Mouse (Mus musculus) ovary, postnatal 14 days (tissue): ENCODE measurements at regions not wholly inside any gene's neighbourhood (a gene's known extent, or its start where the extent isn't known, plus 50 kb on each side); places are given as distances from the start of the nearest gene placed in this dataset.
"Not testable (repeated sequence)": the region's sequence is repeated elsewhere in the genome, so short reads cannot be mapped to it uniquely, and the experiment has no call there.

ENCODE experiments used
- DNase-seq: peaks from one replicate; pipeline ENCODE4 v3.0.0; 2022; ENCODE audit warnings: low spot score

DNA sequence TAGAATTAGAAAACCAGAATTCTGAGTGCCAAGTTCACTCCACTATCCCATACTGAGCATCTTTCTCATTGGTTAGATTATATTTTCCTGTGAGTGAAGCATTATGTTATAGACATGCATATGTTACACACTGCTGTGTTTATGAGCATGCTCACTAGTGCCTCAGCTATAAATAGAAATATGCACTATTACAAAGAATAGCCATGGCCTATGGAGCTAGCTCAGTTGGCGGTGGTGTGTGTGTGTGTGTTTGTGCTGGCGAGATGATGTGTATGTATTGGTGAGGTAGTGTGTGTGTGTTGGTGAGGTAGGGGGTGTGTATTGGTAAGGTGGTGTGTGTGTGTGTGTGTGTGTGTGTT is 106.2 kb downstream of the Sec31a start:
- no peak for DNase-seq

DNA sequence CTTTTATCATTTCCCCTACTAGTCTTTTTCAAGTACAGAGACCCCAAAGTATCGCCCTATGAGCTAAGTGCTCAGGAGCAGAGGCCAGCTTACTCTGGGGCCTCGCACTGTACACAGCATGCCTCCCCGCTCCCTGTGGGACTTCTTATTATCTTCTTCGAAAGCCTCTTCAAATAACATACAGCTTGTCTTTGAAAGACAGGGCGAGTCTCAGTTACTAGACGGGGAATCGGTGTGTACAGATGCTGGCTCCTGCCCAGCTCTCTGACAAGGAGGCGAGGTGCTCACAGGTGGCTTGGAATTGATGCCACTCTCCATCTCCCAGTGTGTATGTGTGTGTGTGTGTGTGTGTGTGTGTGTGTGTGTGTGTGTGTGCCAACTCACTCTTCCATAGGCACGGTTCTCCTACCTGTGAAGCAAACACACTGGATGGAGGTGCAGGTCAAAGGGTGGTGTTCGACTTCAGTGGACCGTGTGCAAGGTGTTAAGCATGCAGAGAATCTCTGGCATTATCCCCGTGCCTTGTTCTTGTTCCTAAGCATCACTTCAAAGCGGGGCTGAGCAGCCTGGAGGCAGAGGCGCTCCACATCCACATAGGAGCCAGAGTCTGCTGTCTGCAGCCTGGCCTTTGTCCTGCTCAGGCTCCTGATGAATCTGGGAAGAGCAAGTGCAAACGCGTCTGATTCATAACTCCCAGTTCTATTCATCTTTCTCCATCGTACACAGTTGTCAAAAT is 106.8 kb downstream of the Sec31a start:
- no peak for DNase-seq

GRCm38 (mm10) chr5:100304403-100304802 is 111.6 kb downstream of the Sec31a start:
- no peak for DNase-seq

DNA sequence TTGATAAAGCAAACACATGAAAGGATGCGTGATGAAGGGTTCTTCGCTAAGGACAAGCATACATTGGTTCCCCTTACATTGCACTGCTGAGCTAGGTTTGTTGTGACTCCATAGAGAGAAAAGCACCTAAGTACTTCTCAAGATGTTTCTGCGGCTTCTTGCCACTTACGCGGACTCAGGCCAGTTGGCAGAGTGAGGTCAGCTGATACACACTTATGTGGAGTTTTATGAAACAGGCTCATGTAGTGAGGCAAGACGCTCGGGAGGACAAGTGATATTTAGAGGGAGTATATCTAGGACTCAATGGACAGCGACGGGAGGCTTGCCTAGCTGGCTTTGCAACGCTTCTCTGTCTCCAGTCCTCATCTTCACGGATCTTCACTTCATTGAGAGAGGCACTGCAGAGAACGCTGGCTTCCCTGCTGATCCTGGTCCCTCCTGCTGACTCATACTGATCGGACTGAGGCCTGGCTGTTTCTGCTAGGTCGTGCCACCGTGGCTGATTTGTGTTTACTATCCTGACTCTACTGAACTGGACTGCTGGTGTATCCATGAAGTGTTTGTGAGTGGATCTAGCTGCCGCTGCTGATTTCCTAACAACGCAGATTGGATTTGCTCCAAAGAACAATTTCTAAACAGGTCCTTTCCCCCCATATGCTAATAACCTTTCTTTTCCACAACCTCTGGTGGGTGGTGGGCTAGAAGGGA is 113.8 kb downstream of the Sec31a start:
- DNase-seq: no peak

DNA sequence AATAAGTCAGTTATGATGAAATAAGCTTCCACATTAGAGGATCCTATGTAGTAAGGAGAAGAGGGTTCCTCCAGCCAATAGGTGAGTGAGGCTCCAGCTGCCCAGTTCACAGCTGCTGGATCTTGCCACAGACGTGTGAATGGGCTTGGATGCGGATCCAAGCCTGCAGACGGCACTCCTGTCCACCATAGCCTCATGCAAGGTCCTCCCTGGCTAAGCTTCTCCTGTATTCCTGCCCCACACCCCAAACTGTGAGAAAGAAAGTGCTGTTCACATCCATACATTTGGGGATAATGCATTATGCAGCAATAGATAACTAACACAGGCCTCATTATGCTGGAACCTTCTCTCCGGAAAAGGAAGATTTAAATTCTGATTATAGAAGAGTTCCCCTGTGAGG is 116.9 kb downstream of the Sec31a start:
- DNase-seq: no peak

DNA sequence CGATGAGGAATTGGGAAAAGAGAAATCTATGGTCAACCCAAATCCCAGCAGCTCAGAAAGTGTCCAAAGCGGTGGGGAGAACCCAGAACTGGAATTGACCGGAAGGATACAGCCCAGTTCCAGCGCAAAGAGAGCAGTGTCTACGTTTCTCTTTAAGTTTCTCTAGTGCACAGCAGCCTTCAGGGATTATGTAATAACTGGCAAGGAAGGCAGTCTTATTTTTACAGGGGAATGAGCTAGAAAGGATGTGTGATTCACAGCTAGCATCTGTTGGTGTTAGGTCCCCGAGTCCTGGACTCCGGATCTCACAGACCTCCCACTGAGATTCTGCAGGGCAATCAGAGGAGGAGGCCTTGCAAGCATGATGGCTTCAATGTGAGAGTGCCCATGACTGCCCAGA is 121.8 kb downstream of the Sec31a start:
- no peak for DNase-seq

- DNase-seq: no peak
These were observed 120.6 kb upstream of the Tmem150c start for GRCm38 (mm10) chr5:100280215-100280614.

DNA sequence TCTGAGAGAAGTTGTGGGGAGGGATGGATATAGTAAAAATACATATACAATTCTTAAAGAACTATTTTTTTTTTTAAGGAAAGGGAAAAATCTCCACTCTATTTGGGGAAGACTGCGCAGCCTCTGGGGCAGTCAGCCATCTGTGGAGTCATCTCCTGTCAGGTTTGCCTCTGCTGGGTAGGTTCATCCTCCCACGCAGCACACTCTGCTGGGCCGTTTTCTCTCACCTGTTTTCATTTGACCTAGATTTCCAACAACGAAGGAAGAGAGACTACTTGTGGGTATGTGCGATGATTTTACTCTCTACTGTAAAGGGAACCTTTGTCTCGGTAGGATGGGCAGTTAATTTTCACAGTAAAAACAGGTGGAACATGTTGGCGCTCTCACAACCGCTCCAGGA is 119.9 kb upstream of the Tmem150c start:
- DNase-seq: no peak

GRCm38 (mm10) chr5:100274674-100275073 is 115.1 kb upstream of the Tmem150c start:
- DNase-seq: no peak

DNA sequence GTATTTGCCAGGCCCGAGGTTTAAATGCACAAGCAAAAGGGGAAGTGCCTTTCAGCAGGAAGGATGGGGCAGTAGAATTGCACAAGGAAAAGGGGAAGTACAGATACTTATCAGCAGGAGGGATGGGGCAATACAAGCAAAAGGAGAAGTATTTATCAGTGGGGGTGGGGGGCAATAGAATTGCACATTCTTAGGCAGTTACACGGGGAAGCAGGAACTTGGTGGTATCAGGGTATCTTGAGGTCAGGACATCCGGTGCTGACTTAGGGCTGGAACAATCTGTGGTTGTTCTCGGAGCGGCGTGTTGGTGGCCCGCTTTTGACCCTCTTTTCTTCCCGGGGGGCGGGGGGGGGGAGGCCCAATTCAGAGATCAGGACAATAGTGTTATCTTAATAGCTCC is 112.4 kb upstream of the Tmem150c start:
- not testable (repeated sequence) for DNase-seq

DNA sequence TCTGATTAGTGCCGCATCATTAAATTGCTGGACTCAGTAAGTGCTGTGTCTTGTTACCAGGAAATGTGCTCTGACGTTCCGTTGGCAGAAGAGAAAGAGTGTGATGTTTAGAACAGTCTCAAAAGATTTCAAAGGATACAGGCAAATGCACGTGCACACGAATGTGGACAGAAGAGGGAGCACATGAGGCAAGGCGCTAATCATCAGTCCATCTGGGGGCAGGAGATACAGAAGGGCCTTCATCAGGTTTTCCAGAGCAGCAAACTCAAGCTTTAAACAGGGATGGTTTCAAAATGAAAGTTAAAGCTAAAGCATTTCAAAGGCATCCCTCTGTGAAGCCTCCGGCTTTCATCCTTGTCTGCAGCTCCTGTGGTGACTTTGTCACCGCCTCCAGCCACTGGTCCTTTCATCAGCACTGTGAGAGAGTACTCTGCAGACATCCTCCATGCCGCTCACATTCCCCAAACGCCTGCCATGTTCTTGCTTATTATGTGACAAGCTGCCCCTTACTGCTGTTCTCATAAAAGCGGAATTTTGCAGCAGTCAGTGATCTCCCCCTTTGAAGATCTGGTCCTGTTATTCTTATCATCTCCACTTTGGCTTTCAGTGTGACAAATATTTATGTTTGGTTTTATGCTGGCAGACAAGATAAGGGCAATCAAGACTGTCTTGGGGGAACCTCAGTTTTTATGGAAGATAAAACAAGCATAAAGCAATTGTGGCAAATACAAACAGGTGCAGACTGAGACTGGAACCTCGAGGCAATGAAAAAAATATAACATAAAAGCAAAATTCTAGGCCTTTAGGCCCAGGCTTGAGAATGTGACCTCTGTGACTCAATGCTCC is 111.5 kb upstream of the Tmem150c start:
- DNase-seq: no peak

GRCm38 (mm10) chr5:100268111-100268878 is 108.7 kb upstream of the Tmem150c start:
- DNase-seq: no peak

DNA sequence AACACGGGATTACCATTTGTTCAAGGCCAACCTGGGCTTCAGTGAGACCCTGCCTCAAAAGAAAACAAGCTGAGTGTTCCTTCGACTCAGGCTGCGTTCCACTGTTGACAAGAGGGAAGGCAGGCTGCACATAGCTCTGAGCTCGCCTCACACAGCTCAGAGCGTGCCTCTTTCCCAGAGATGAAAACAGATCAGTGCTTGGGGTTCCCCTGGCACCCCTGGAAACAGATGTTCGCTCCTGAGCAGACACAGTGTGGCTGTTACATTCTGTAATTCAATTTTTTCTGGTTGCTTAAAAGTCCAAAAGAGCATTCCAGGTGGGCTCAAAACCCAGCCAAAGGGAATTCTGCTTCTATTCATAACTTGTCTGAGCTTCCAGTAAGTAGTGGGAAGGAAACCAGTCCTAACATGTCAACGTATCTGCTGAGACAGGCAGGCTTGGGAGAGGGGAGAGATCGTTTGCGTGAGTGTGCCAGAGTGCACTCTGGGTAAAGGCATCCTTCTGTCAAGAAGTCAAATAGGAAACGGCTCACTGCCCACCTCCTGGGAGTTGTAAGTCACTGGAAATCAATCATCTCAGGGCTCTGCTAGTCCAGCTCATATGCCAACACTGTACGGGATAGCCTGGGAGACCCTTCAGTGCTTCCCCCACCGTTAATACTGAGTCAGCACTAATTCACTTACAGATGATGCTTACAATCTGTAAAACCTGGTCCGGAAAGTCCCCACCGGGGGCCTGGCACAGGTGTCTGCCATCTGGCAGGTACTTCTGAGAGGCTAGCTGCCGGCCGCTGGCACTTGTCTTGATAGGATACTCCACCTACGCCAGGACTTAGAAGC is 107.3 kb upstream of the Tmem150c start:
- no peak for DNase-seq

DNA sequence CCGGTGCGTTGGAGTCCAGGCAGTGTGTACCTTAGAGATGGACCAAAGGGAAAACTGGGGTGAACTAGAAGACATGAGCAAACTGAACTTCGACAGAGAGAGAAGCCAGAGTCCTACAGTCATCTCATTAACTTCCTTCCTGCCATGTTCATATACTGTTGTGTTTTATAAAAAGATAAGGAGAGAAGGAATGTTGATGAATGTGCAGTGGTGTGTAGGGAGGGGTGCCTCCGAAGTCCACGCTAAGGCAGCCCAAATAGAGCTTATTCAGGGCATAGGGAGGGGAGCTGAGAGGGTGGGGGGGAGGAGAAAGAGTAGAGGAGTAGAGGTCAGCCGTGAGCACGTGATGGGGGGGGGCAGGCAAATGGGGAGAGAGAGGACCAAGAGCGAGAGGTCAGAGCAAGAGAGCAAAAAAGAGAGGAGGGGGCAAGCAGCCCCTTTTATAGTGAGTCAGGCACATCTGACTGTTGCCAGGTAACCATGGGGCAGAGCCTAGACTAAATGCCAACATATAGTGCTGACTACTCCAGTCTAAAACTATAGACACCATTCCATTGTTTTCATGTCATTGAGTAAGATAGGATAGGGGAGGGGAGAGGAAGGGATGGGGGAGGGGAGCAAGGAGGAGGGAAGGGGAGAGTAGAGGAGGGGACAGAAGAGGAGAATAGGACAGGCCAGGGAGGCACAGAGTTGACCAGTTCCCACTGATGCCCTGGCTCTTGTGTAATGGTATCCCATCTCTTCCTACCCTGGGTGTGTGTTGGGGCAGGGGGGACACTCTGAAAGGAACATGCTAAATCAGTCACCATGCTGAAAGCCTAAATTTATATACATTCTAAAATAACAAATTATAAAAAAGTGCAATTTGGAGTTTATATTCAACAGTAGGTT is 100.4 kb upstream of the Tmem150c start:
- no peak for DNase-seq

DNA sequence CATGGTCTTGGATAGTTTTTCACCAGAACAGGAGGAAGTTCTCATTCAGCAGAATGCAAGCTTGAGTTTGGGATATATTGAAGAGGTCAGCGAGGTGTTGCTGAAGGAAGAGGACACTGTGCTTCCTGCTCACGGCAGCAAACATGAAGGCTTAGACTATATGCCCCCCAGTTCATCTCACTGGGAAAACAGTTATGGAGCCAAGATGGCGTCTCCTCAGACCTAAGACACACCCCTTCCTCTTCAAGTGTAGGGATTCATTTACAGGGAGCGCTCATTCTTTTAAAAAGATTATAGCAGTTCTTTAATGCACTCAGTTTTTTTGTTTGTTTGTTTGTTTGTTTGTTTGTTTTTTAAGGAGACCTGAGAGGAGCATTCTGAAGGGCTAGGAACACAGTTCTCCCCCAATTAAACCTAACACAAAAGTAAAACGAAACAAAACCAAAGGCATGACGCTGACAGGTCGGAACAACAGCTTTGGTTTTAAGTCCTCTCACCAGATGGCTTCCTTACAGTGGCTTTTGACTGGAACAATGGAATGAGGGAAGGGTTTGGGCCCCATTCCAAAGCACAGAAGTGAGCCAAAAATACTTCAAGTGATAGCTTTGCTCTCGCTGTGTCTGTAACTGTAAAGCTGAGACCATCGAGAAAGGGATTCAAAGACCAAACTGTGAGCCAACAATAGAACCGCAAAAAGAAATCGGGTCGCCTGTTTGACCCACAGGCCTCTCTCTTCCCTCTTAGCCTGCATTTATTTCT is 99.5 kb upstream of the Tmem150c start:
- peak; percentile 46 for DNase-seq

- DNase-seq: no peak
These were observed 95.7 kb upstream of the Tmem150c start for GRCm38 (mm10) chr5:100255276-100255675.

DNA sequence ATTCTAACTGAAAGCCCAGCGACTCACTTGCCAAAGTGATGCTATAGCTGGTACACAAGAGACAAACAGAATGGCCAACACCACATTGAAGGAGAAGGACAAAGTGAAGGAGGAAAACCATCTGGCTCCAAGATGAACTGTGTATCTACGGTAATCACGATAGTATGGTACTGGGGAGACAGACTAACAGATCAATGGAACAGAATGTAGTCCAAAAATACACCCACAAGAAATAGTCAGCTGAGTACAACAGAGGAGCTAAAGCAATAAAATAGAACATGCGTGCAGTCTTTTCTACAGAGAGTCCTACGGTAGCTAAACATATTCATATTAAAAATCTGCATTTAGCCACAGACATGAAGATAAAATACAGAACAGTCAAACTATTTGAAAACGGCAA is 92.4 kb upstream of the Tmem150c start:
- DNase-seq: no peak

DNA sequence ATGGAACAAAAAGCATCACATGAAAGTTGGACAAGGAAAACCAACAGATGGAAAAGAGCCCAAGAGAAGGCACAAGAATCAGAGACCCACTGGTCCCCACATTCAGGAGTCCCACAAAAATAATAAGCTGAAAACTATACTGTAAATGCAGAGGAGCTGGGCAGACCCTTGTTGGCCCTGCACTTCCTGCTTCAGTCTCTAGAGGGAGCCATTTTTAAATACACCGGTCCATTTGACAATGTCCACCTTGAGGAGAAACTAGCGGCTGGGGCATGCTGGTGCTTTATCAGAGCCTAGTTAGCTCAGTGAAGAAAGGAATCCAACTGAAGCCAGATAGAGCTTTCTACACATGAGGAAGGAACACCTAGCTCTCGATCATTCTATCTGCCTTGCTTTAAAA is 90.1 kb upstream of the Tmem150c start:
- no peak for DNase-seq

- DNase-seq: no peak
These were observed 89.0 kb upstream of the Tmem150c start for GRCm38 (mm10) chr5:100248611-100249010.
